In the genomic region with DNA sequence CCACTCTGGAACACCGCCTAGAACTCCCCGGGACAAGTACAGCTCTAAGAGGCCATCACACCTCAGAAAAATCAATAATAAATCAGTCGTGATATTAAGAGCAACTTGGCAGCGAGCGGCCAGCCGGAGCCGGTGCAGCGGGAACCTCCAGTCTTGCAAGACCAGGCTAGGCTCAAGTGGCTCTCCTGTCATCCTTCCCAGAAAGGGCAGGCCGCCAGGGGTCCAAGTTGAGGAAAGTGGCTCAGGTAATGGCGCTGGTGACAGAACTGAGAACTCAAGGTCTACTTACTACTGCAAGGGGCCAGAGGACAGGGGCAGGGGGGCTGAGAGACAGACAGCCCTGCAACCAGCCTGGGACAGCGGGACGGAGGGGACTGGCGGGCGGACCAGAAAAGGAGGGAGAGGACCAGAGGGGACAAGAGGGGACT, we compare ENCODE assay signal across 9 mouse cellular contexts. TPM values are rescaled to one million over a fixed set of nuclear protein-coding genes. Genes with fewer than 3 reads are reported as not detected.
DNase-seq lines count a peak whose midpoint lies in the region; ATAC-seq and TF ChIP-seq lines count a peak whose summit lies in the region.
"Had no signal": no experiment of that assay in that cellular context is flagged by ENCODE, and none has a peak within 500 bp of the region (broad histone marks: within the 10 kb centered on the region; RNA-seq: fewer than 3 reads in every experiment).

No protein-coding gene starts in this region.

- DNase-seq in layer of hippocampus, adult 2 months (ENCODE audit: low spot score in 2 of 2) = no peak
- no peak for DNase-seq in layer of hippocampus, adult 9-10 months (ENCODE audit: low spot score)
- DNase-seq in cerebellum, adult 8-10 months = peak; percentile 67
- peak; percentile 83 for DNase-seq in gastrocnemius, adult 18-20 months (ENCODE audit: low spot score)
- DNase-seq in spleen, postnatal 36 days (ENCODE audit: low spot score in 2 of 2) = no peak

- peak overlapping the region; percentile 61 for H3K4me2 ChIP-seq in intestine, embryonic 16.5 days (ENCODE audit: low read depth, low read length)
- peak overlapping the region; percentile 56 for H3K4me2 ChIP-seq in liver, embryonic 15.5 days
- peak overlapping the region; percentile 69 for H3K4me2 ChIP-seq in neural tube, embryonic 15.5 days

- peak overlapping the region; percentile 80 for H3K9ac ChIP-seq in intestine, embryonic 16.5 days (ENCODE audit: low read depth, low read length)
- peak overlapping the region; percentile 27; the same call in 1 of the 2 replicates for H3K9ac ChIP-seq in liver, embryonic 15.5 days
- H3K9ac ChIP-seq in neural tube, embryonic 15.5 days (replicated peaks) = peak overlapping the region; percentile 77

- no peaks in the 10 kb centered on the region for H3K27me3 ChIP-seq in intestine, embryonic 16.5 days (replicated peaks; ENCODE audit: control insufficient read depth, insufficient read depth, low read length)
- H3K27me3 ChIP-seq in liver, embryonic 15.5 days = peaks cover 20% of the 10 kb centered on the region
- no peaks in the 10 kb centered on the region; the same call in 1 of the 2 replicates for H3K27me3 ChIP-seq in neural tube, embryonic 15.5 days (replicated peaks)
- H3K27me3 ChIP-seq: CH12.LX had no signal

- peak overlapping the region; percentile 80 for H3K4me3 ChIP-seq in layer of hippocampus, adult 2 months
- H3K4me3 ChIP-seq in intestine, embryonic 16.5 days (ENCODE audit: low read length) = peak overlapping the region; percentile 68
- H3K4me3 ChIP-seq in liver, embryonic 15.5 days (replicated peaks) = peak overlapping the region; percentile 57
- peak overlapping the region; percentile 67 for H3K4me3 ChIP-seq in neural tube, embryonic 15.5 days (replicated peaks)

- H3K36me3 ChIP-seq in intestine, embryonic 16.5 days (ENCODE audit: control insufficient read depth, insufficient read depth, low read length) = no peaks in the 10 kb centered on the region
- no peaks in the 10 kb centered on the region for H3K36me3 ChIP-seq in liver, embryonic 15.5 days (replicated peaks)
- no peaks in the 10 kb centered on the region for H3K36me3 ChIP-seq in neural tube, embryonic 15.5 days

- under 1% methylated on average over 14 of the region's 14 CpGs for WGBS in intestine, embryonic 16.5 days
- WGBS in liver, embryonic 15.5 days (ENCODE audit: insufficient replicate concordance) = 3% methylated on average over 13 of the region's 14 CpGs
- 3% methylated on average over 13 of the region's 14 CpGs for WGBS in neural tube, embryonic 15.5 days

- peaks cover 11% of the 10 kb centered on the region for H3K4me1 ChIP-seq in intestine, embryonic 16.5 days (ENCODE audit: control insufficient read depth, insufficient read depth, low read length)
- peaks cover 15% of the 10 kb centered on the region; the same call in 1 of the 2 replicates for H3K4me1 ChIP-seq in liver, embryonic 15.5 days (replicated peaks)
- H3K4me1 ChIP-seq in neural tube, embryonic 15.5 days = peaks cover 43% of the 10 kb centered on the region

- H3K9me3 ChIP-seq in intestine, embryonic 16.5 days (ENCODE audit: control insufficient read depth, low read length) = no peaks in the 10 kb centered on the region
- H3K9me3 ChIP-seq in liver, embryonic 15.5 days (replicated peaks) = no peaks in the 10 kb centered on the region
- no peaks in the 10 kb centered on the region for H3K9me3 ChIP-seq in neural tube, embryonic 15.5 days (replicated peaks)

- TF ChIP-seq CTCF in layer of hippocampus, adult 2 months (conservative IDR thresholded peaks at IDR 0.05) = no peak

- H3K27ac ChIP-seq in layer of hippocampus, adult 2 months = peak overlapping the region; percentile 94
- H3K27ac ChIP-seq in intestine, embryonic 16.5 days (ENCODE audit: low read length) = peak overlapping the region; percentile 66
- no peak overlapping the region for H3K27ac ChIP-seq in liver, embryonic 15.5 days (replicated peaks)
- H3K27ac ChIP-seq in neural tube, embryonic 15.5 days (replicated peaks) = peak overlapping the region; percentile 54

- peak; percentile 52 for ATAC-seq in intestine, embryonic 16.5 days
- no peak for ATAC-seq in liver, embryonic 15.5 days (ENCODE audit: insufficient read depth)
- peak; percentile 51 for ATAC-seq in neural tube, embryonic 15.5 days (ENCODE audit: low FRiP score)

RNA-seq across cellular contexts. Expression of gene Grk3, which starts 0.8 kb away (rescaled TPM):
- total RNA-seq in layer of hippocampus, adult 2 months (2021) = 10 to 100 TPM; 80.3 to 84.6 TPM
- 1 to 10 TPM; 4.6 to 5.7 TPM for total RNA-seq in gastrocnemius, adult 18-20 months (2021)
- polyA plus RNA-seq in intestine, embryonic 16.5 days (2015; fragmentation: Nextera tagmentation; extraction: Ambion mirVana) = 10.6 and 11.9 TPM in 2 replicates
- polyA plus RNA-seq in liver, embryonic 15.5 days (2015; fragmentation: Nextera tagmentation; extraction: Ambion mirVana) = 2.2 and 2.7 TPM in 2 replicates
- 22.4 and 23.3 TPM in 2 replicates for polyA plus RNA-seq in neural tube, embryonic 15.5 days (2015; fragmentation: Nextera tagmentation; extraction: Ambion mirVana)
- total RNA-seq: CH12.LX had no signal

RNA-seq across cellular contexts. Expression of gene Crybb2, which starts 55.1 kb away (rescaled TPM):
- not detected for total RNA-seq in layer of hippocampus, adult 2 months (2021)
- total RNA-seq in gastrocnemius, adult 18-20 months (2021) = not detected
- polyA plus RNA-seq in intestine, embryonic 16.5 days (2015; fragmentation: Nextera tagmentation; extraction: Ambion mirVana) = not detected in 2 replicates
- not detected in 2 replicates for polyA plus RNA-seq in liver, embryonic 15.5 days (2015; fragmentation: Nextera tagmentation; extraction: Ambion mirVana)
- not detected in 2 replicates for polyA plus RNA-seq in neural tube, embryonic 15.5 days (2015; fragmentation: Nextera tagmentation; extraction: Ambion mirVana)
- total RNA-seq: CH12.LX had no signal

Comparison
In these comparisons a context has a peak if more than half of its experiments do, and no peak if none do; other contexts are left out.
1. DNase-seq: peak in cerebellum, adult 8-10 months (single experiment) and gastrocnemius, adult 18-20 months (single experiment); none in layer of hippocampus, adult 2 months (0 of 2), layer of hippocampus, adult 9-10 months (single experiment) and spleen, postnatal 36 days (0 of 2).
2. H3K9ac ChIP-seq: peak in every context shown above with its lines; median percentile 80 in intestine, embryonic 16.5 days; 77 in neural tube, embryonic 15.5 days; 27 in liver, embryonic 15.5 days.
3. Peak in every context shown above with its lines, with median percentiles within 50 percentile points of each other: H3K4me3 ChIP-seq and H3K4me2 ChIP-seq.